Mouse (Mus musculus) heart, postnatal 36 days (tissue): ENCODE measurements at regions not wholly inside any gene's neighbourhood (a gene's known extent, or its start where the extent isn't known, plus 50 kb on each side); places are given as distances from the start of the nearest gene placed in this dataset.

Experiments
- DNase-seq, 2 experiments: peaks; one replicate each; pipeline ENCODE4 v3.0.0; 2021 to 2022
- intact Hi-C: fragments of 180-260 bp; cut with DNase I; formaldehyde crosslinking; loops from one replicate; pipeline ENCODE4 v1.15.1; 2025

DNA sequence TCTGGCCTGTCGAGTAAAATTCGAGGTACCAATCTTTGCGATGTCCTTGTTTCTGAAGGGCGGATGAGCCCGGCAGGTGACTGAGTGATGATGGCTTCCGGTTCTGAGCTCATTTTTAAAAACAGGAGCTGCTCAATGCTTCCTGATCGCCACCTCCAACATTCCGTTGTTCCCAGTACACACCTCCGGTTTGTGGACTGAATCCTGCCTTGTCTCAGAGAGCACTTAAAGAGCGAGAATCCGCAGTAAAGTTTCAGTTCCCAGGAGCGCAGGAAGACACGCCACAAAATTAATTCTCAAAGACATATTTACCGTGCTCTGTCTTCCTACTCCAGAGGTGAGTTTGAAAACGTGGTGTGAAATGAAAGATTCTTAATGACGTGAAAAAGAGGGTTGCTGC is 66.4 kb upstream of the Plcz1 start:
- DNase-seq: no peak
- intact Hi-C loops: no loop called here

DNA sequence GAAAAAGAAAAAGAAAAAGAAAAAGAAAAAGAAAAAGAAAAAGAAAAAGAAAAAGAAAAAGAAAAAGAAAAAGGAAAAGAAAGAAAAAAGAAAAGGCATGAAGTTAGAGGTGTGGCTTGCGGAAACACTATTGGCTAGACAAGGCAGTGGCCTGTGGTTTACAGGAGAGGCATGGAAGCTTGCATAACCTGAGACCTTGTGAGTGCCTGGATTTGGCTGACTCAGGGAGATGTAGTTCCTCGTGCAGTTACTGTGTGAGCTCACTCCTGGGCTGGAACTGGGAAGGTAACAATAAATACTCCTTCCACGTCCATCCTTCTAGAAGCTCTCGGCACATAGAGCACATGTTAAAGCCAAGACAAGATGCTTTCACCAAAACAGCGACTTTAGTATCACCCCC is 64.9 kb upstream of the Plcz1 start:
- no peak for DNase-seq
- intact Hi-C loops: no loop called here

DNA sequence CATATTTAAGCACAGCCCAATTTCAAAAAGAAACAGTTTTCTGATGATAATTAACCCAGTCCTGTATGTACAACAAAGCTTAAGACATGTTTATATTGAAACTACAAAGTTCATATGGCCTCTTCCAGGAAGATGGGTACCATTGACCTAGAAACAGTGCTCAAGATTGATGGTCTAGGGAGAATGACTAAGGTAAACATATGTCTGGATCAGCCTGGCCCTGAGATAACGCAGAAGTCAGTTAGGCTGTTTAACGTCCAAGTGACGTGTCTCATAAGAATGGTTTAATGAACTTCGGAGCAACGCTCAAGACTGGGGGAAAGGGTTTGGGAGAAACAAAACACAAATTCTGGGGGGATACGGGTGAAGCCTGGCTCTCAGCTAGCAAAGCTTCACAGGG is 60.8 kb upstream of the Plcz1 start:
- intact Hi-C loops: no loop called here
- no peak for DNase-seq

DNA sequence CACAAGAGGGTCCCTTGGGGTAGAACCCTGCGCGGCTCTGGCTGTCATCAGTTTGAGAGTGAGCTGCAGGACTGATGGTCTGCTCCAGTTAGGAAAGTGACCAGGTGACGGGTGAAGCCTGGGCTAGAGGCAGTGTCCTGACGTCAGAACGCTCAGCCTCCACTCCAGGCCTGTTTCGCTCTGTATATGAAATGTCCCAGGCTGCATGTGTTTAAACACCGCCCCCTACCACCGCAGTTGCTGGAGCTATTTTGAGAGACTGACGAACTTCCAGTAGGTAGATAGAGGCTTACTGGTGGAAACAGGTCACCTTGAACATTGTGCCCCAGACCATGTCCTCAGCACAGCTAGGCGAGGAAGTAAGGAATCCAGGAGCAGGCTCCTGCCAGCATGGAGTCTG is 54.2 kb upstream of the Plcz1 start:
- no peak for DNase-seq
- intact Hi-C loops: no loop called here
